Mouse (Mus musculus): ENCODE measurements at regions not wholly inside any gene's neighbourhood (a gene's known extent, or its start where the extent isn't known, plus 50 kb on each side); places are given as distances from the start of the nearest gene placed in this dataset.

DNA sequence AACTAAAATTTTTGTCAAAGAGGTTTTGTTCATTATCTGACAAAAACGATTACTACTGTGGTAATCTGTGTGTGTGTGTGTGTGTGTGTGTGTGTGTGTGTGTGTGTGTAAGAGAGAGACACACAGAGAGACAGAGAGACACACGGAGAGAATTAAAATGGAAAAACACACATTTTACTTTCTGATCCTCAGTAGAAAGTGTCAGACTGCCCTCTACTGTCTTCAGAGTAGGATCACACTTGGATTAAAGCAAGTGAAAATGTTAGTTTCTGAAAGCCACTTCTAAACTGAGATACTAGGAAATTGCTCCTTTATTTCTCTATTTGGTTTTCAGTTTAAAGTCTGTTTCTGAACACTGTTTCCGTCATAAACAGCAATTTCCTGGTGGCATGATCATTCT is 57.3 kb upstream of the Cylc1 start:
- TF ChIP-seq POLR2A (IDR thresholded peaks at IDR 0.05; ENCODE audit: low read depth, low read length), result no peak
- 0 out of 2 replicates have a peak, but pooled peaks have one; percentile 5 for TF ChIP-seq CTCF (conservative IDR thresholded peaks at IDR 0.05; ENCODE audit: insufficient read depth, insufficient read length, low read depth, low read length)
- H3K27ac ChIP-seq (ENCODE audit: insufficient read depth, low read depth, low read length), result no peak overlapping the region
- no peak overlapping the region for H3K4me3 ChIP-seq (ENCODE audit: insufficient read depth, low read depth, low read length)
- no peaks in the 10 kb centered on the region for H3K27me3 ChIP-seq (replicated peaks; ENCODE audit: control insufficient read depth, insufficient read depth, low read length)
- no peak for DNase-seq
- 20% methylated on average over 3 of the region's 3 CpGs for WGBS
- no peaks in the 10 kb centered on the region for H3K4me1 ChIP-seq (ENCODE audit: control insufficient read depth, insufficient read depth, low read length)
- H3K36me3 ChIP-seq (ENCODE audit: control insufficient read depth, insufficient read depth, low read length), result no peaks in the 10 kb centered on the region
